Mouse (Mus musculus): ENCODE data around the gene Ppp1r36.

The Ppp1r36 gene

DNA sequence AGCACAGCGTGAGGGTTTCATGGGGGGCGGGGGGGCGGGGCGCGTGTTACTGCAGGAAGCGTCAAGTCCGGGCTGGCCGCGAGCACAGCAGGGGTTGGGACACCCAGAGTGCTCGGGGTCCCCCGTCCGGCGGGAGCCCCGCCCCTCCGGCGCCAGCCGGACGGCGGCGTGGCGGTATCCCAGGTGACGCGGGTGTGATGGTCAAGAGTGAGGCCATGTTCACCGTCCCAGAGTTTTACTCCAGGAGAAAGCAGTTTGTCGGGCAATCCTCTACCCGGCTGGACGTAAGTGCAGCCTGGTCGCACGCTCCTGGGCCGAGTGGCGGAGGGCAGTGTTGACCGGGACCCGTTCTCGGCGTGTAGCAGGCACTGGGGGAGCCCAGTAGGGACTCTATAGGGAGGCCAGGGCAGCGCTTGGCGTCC is at the start of gene Ppp1r36:
Gene Ppp1r36 (plus strand): TSS at position 106 of the 422 bp plus-strand sequence.
- in situ Hi-C loops (cut with MboI, MseI), result no loop called here

DNA sequence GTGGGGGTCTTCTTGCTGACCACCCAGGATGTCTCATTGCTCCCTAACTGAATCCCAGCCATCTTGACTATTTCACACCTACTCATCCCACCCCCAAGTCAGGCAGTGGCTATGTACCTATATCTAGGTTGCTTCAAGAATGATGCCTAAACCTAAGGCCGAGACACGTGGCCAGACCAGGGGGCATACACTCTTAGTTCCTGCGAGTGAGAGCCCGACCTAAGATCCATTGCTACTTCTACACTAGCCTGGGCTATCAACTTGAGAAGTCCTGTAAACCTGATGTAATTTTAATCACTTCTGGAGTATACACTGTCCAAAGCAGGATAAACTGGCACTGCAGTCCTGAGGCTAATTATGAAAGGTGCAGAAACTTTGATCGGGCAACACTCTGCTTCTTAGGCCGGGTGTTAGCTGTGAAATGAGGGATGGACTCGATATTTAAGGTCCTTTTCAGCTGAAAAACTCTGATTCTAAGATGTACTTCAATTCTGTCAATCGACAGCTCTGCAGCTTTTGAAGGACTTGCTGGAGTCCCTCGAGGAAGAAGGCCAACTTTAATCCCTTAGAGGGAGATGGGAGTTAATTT is 49.0 kb upstream of the Ppp1r36 start:
- in situ Hi-C loops (cut with MboI, MseI), result no loop called here

DNA sequence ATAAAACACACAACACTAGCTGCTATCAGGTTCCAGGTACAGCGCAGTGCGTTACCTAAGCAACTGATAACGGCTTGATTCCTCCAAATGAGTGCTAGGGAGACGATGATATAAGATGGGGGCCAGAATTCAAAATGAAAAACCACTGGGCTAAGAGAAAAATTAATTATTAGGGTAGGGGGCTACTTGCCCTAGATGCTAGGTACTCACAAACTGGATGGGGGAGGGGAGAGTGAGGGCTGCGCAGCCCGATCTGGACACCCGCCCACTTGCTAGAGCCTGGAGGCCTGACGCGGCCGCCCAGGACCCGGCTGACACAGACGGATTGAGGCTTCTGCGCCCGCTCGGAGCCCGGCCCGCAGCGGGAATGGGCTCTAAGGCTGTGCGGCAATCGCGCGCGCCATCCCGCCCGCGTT is 48.5 kb upstream of the Ppp1r36 start:
- in situ Hi-C loops (cut with MboI, MseI), result no loop called here

DNA sequence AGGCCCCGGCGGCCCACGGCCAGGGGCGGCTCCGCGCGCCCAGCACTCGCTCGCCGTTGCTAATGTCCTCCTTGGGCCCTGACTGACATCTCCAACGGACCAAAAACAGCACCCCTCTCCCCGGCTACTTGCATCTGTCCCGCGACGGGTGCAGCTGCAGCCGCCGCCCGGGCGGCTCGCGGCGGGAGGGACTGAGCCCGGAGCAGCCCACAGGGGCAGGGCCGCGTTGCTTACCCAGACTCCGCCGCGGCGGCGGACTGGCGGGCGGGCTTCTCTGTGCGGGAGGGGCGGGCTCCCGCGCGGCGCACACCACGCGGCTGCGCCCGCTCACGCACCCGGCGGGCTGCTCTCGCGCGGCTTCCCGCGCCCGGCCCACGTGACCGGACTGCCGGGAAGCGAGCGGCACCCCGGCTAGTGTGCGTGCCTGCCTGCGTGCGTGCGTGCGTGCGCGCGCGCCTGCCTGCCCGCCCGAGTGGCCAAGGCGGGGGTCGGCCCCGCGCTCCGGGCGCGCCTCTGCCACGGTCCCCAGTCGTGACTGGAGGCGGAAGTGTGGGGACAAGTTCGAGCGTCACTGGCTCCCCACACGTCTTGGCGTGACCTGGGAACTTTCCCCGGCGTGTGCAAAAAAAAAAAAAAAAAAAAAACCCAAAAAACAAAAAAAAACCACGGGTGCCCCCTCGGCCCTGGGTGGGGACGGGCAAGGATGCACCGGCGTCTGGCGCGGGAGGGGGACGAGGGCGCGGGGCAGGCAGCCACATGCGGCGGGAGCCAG is 47.9 kb upstream of the Ppp1r36 start, which contains the start of gene Zbtb25:
Gene Zbtb25 (minus strand): TSS at position 397 of the 772 bp plus-strand sequence.
- in situ Hi-C loops (cut with MboI, MseI), result no loop called here

DNA sequence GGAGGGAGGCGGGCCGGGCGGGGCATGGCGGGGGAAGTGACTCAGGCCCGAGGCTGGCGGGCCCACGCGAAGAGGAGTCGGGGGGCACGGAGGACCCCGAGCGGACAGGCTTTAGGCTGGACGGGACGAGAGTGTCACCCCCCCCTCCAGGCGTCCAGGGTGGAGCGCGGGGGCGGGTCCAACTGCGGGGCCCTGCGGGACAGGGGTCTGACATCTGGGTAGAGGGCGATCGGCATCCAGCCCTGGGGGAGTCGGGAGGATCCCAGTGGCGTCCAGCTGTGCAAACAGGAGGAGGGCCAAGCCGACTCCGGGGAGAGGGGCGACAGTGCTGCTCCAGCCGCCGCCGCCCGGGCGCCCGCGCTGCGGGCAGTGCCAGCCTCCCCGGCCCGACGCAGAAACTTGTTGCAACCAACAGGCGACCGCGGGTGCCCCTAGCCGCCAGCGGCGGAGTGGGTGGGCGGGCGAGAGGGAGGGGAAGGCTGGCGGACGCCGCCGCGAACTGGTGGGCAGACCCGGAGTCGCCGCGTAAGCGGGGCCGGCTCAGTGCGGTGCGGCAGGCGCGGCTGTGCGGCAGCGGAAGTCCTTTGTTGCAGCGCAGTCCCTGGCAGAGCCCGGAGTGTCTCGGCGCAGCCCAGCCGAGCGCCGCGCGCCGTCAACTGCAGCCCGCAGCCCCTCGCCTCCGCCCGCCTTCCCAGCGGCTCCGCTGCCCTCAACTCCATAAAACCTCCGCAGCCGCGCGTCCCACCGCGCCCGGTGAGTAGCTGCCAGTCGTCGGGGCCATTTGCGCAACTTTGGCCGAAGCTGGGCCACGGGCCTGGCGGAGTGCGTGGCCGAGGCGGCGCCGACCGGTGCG is 47.1 kb upstream of the Ppp1r36 start, which contains the start of gene Zbtb1:
Gene Zbtb1 (plus strand): TSS at position 289 of the 853 bp plus-strand sequence.
- in situ Hi-C loops (cut with MboI, MseI), result no loop called here

DNA sequence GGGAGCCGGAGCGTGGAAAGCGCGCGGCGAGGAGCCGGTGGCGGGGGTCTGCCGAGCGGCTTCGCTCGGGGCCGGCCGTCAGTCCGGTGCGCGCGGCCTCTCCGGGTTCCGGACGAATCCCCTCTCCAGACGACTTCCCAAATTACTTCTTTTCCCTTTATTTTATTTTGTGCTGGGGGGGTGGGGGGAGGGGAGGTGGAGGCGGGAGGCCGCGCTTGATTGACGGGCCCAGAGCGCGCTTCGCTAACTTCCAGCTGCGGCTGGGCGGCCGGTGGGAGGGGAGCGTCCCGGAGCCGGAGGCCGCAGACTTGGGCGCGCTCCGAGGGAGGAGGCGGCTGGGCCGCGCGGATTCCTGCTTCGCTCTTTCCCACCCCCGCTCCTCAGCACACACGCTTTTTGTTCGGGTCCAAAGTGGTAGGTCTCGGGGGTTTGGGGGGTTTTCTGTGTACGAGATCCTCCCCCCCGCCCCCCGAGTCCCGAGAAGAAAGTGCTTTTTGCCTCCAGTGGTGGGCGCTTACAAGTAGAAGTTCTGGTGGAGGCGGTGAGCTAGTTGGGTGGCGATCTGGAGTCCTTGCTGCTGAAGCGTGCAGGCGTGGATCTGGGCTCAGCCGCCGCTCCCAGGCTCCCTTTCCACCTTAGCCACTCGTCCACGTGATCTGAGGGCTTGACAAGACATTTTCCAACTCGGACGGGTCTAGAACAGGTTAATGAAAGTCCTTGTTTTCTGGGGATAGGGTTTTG is 46.3 kb upstream of the Ppp1r36 start:
- in situ Hi-C loops (cut with MboI, MseI), result no loop called here

DNA sequence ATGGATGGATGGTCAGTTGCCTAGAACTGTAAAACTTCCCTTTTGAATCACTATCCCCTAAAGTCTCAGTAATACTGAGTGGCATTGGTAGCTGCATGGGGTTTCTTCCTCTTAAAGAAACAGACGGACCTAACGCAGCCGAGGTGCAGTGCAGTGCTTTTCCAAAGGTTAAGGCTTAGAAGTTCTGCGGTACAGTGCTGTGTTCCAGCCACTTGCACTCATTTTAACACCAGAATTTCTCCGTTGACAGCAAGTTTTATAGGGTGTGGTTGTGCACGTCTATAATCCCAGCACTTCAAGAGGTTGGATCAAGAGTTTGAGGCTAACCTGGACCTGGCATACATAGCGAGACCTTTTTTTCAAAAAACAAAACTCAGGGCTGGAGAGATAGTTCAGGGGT is 45.3 kb upstream of the Ppp1r36 start:
- in situ Hi-C loops (cut with MboI, MseI), result no loop called here

DNA sequence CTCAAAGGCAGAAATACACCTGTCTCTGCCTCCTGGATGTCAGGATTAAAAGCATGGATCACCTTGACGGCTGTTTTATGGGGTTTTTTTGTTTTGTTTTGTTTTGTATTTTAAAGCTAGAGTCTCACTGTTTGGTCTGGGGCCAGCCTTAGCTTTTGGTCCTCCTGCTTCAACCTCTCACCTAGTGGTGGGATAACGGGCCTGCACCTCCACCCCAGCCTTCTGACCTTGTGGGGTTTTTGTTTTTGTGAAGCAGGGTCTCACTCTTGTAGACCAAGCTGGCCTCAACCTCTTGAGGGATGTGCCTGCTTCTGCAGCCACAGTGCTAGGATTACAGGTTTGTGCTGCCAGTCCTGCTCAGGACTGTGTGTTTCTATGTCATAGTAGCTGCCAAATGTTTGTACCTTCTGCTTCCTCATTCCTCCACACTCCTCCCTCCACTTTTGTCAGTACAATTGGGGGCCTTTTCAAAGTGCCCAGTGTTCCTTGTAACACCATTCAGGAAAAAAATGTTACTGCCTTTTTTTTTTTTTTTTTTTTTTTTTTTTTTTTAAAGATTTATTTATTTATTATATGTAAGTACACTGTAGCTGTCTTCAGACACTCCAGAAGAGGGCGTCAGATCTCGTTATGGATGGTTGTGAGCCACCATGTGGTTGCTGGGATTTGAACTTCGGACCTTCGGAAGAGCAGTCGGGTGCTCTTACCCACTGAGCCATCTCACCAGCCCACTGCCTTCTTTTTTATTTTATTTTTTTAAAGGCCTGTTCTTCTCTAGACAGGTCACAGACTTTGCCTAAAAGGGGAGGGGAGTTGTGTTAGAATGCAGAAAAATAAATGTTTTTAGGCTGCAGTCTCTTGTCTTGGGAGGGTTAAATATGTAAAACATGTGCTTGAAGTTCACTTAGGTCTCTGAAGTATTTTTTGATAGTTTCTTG is 44.2 kb upstream of the Ppp1r36 start:
- in situ Hi-C loops (cut with MboI, MseI), result no loop called here

DNA sequence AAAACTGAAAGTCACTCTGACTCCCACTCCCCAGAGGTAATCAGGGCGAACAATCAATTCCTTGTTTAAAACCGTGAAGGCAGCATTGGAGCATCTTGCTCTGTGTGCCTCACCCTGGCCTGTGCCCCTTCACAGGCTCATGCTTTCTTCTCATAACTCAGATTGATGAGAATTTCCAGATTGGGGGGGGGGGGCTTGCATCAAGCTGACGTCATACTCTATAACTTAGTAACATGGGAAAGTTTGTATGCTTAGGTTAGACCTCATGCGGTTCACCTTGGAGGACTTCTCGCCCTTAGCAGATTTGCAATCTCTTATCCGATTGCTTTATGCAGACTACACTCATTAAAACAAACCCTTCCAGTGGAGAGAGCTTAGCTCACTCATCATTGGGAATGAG is 43.3 kb upstream of the Ppp1r36 start:
- in situ Hi-C loops (cut with MboI, MseI), result no loop called here

DNA sequence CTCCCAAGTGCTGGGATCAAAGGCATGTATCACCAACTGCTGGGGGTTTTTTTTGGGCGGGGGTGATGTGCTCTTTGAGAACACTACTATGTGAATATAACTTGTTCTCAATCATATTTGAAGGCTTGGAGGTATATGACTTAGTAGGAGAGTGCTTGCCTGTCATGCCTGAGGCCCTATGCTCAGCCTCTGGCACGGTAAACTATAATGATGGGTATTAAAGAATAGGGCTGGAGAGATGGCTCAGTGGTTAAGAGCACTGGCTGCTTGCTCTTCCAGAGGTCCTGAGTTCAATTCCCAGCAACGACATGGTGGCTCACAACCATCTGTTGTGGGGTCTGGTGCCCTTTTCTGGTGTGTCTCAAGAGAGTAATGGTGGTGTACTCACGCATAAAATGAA is 42.4 kb upstream of the Ppp1r36 start:
- in situ Hi-C loops (cut with MboI, MseI), result no loop called here

DNA sequence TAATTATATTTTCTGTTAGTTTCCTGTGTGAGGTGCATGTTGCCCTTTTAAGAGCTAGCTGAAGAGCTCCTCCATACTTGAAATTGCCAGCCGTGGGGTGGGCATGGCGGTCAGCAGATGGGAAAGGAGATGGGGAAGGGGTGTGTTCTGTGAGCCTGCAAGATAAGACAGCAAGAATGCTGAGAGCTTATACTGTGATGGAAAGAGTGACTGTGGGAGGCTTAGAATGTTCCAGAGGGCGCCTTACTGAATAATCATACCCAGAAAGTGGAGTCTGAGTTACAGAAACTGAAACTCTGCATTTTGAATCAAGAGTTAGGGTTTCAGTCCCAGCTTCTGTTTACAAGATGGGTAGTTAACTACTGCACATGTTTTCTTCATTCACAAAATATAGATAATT is 41.8 kb upstream of the Ppp1r36 start:
- in situ Hi-C loops (cut with MboI, MseI), result no loop called here

DNA sequence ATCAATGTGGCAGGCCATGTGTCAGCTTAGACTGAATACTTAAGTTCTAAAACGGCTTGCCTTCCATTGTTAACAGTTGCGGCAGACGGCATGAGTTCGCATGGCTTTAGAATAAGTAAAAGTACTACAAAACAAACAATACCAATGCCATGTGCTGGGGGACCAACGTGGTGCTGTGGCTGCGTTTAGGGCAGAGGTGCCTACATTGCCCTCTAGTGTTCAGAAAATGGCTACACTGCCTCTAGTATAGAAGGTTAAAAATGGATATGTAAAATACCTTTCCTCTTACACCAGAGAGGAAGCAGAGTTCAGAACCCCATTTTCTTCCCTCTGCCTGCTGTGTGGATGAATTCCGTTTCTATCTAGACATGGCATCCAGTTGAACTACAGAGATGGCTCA is 40.7 kb upstream of the Ppp1r36 start:
- in situ Hi-C loops (cut with MboI, MseI), result no loop called here

DNA sequence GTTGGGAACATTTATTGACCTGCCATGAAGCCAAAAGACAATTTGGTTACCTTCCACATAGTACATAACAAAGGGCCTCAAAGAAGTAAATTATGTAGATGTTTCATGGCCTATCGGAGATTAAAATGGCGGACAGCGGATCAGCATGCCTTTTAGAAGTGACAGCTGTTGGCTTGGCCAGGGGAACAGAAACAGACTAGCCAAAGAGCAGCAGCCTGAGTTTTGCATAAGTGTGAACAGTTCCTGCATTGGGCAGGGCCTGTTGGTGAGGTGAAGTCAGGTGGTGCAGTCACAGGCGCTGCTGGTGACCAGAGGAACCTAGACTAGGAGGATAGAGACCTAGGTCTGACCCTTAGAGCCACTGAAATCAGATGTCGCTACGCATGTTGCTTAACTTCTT is 40.3 kb upstream of the Ppp1r36 start:
- in situ Hi-C loops (cut with MboI, MseI), result no loop called here

DNA sequence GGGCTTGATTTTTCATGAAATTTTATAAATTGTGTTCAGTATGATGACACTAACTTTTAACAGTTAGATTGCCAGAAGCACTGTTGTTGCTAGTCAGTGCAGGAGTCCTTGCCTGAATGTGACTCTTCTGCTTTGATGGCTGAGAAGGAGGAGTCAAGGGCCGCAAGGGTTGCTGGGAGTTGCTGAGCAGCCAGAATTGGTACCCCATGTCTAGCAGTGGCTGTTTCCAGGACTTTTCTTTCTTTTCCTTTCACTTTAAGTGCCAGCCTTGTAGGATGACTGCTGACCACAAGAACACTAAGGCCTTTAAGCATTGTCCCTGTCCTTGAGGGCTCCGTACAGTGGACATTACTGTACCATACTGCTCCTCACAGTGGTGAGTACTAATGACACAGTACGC is 39.6 kb upstream of the Ppp1r36 start:
- in situ Hi-C loops (cut with MboI, MseI), result no loop called here

DNA sequence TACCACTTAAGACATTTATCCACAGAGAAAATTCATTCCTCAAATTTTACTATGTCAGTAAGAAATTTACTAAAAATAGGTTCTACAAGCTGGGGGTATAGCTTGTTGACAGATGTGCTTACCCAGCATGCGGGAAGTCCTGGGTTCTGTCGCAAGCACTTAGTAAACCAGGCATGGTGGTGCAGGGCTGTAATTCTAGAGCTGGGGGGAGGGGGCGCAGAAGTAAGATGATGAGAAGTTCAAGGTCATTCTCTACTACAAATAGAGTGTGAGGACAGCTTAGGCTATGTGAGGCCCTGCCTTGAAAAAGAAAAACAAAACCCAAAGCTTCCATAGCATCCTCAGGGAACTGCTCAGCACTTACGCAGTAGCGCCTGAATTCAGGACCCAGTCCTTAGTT is 38.8 kb upstream of the Ppp1r36 start:
- in situ Hi-C loops (cut with MboI, MseI), result no loop called here

DNA sequence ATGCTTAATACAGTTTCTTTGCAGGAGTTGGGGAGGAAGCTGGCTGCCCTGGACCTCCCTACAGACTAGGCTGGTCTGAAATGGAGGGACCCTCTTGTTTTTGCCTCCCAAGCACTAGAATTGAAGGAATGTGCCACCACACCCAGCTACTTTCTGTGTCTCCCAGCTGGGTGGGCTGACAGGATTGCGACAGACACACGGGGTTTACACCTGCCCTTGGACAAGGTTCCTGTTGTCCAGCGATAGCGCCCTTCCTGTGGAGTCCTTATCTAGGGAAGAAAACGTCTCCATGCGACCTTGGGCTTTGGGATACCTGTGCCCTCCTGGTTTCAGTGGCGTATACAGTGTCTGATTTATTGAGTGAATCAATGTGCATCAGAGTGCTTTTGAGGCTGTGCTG is 37.2 kb upstream of the Ppp1r36 start:
- in situ Hi-C loops (cut with MboI, MseI), result no loop called here

DNA sequence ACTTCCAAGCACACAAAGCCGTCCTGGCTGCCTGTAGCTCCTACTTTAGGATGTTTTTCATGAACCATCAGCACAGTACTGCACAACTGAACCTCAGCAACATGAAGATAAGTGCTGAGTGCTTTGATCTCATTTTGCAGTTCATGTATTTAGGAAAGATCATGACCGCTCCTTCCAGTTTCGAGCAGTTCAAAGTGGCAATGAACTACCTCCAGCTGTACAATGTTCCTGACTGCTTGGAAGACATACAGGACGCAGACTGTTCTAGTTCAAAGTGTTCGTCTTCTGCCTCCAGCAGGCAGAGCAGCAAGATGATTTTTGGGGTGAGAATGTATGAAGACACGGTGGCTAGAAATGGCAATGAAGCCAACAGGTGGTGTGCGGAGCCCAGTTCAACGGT is 32.0 kb upstream of the Ppp1r36 start:
- in situ Hi-C loops (cut with MboI, MseI), result no loop called here

DNA sequence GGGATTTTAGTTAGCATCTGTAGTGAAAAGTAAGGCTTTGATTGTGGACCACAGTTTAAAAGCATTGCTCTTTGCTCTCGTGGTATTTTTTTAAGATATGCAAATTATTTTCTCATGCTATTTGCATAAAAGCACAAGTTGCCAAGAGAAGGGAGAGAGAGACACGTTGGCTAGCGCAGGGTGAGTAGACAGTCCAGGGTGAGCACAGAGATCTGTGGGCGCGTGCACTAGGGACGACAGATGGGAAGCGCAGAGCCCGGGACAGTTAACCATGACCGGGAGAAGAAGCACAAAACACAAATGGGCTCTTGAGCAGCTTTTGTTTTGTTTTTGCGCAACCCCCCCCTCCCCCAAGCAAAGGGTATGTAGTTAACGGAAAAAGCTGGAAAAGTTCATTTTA is 28.5 kb upstream of the Ppp1r36 start:
- in situ Hi-C loops (cut with MboI, MseI), result no loop called here

DNA sequence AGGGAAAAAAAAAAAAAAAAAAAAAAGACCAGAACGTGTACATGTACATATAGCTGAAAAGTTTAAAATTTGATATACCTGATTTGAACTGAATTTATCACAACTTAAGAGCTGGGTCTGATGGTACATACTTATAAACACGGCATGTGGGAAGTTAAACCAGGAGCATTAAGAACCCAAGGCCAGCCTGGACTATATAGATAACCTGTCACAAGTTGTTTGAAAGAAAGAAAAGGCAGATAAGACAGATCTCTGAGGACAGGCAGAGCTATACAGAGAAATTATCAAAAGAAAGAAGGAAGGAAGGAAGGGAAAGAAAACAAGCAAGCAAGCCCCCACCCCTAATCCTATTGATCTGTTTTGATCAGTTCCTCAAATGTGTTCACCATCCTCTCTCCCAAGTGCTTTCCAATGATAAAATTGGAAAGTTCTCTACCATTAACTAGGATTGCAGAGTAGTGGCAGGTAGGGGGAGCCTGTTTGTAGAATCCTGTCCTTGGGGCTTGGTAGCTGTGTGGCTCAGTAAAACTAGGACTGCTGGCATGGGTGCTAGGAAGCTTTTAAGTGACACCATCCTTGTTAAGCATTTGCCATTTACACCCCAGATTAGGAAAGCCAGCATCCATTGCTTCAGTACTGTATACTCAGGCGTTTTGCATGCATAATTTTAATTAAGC is 25.6 kb upstream of the Ppp1r36 start:
- in situ Hi-C loops (cut with MboI, MseI), result no loop called here

DNA sequence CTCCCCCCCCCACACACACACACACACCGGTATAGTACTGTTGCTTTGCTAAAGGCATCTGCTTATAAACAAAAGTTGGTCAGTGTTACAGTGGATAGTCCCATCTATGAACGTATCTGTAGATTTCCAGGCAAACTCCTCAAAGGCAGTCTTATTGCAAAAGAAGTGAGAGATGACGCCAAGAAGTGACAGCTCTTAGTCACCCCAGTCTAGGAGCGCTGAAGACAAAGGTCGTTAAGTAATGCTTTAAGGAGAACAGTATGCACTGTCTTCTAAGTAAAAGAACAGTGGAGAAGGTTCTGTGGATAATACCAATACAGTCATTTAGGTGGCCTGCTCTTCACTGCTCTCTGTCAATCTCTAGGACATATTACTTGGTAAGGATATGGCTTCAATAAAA is 24.4 kb upstream of the Ppp1r36 start:
- in situ Hi-C loops (cut with MboI, MseI), result no loop called here
